Mouse (Mus musculus) embryo, embryonic 11.5 days (tissue): Measurements from ENCODE around the gene Rcan2.
"Not testable (repeated sequence)": the region's sequence is repeated elsewhere in the genome, so short reads cannot be mapped to it uniquely, and the experiment has no call there.

Experiments
- DNase-seq: peaks from one replicate; pipeline ENCODE4 v3.0.0-alpha.2; 2012; ENCODE audit warnings: low read depth, low spot score

The Rcan2 gene

GRCm38 (mm10) chr17:43825411-43825785 lies 24.2 kb downstream of the Rcan2 start:
- not testable (repeated sequence) for DNase-seq

- DNase-seq: no peak
These were observed 26.1 kb downstream of the Rcan2 start for GRCm38 (mm10) chr17:43827261-43827660.

DNA sequence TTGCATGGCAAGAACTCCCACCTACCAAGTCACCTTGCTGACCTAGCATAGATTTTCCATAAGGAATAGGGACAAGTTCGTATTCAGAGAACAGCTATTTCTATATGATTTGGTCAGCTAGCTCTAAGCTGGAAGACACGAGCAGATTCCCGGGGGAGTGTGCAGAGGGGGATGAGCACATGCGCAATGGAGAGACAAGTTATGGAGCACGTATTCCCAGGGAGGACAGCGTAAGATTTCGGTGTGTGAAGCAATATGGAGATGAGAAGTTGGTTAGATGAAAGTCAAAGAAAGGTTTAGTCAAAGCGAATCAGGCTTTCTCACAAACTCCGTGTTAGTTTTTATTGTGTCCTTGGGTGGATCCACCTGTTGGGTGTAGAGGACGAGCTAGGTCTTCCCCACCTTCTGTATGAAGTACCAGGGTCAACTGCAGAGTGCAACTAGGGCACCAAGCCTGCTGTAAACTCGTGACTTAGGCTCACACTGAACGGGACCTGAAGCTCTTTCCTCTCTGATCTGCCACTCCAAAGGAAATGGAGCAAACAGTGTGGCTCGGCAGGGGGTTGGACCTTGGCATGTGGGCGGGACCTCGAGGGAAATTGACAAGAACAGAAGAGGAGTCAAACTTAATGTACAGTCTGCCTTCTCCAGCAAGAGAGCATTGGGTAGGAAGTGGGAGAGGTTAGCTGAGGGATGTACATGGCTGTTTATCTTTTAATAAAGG lies 31.4 kb downstream of the Rcan2 start:
- no peak for DNase-seq

DNA sequence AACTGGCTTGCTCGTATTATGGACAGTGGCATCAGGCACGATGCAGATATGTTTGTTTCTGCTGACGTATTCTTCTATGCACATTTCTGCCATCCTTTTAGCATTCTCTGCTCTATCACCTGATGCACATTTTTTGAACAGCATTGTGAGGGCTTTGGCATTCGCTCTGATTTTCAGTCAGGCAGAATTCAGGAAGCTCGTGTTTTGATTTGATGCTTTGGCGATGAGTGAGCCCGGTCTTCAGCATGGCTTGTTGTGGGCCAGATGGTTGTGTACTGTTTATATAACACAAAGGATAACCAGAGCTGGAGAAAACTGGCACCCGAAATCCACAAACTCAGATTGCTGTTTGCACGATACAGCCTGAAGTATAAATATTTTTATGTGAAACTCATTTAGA lies 39.1 kb downstream of the Rcan2 start:
- no peak for DNase-seq

- DNase-seq: no peak
These were observed 45.6 kb downstream of the Rcan2 start for GRCm38 (mm10) chr17:43846714-43847113.

DNA sequence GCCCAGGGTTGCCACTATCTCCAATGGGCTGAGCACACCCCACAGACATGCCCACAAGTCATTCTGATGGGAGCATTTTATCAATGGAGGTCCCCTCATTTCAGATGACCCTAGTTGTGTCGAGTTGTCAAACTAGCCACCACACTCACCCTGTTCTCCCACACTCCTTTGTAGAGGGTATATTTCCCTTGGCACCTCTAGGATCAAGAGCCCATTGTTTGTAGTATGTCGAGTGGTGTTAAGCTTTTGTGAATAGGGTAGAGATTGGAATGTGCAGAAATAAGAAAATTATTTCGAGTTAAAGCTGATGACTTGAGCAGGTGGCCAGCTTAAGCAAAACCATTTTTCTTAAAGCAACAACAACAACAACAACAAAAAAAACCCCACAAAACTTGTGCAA lies 47.8 kb downstream of the Rcan2 start:
- DNase-seq: no peak

DNA sequence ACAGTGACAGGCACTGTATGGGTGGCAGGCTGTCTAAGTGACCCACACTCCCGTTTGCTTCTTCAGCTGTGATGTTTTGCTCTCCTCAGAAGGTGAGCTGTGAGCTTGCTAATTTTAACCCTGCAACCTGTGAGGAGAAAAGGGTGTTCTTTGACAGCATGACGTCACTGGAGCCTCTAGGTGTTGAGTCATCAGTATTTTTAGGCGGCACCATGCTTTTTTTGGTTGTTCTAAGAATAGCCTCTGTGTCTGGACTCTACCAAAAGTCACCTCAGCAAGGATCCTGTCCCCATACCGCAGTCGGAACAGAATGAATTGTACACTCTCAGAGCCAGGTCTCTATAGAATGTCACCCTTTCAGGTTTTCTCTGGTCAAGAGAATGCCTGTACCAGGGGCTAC lies 54.0 kb downstream of the Rcan2 start:
- no peak for DNase-seq

GRCm38 (mm10) chr17:43856081-43856480 lies 54.9 kb downstream of the Rcan2 start:
- DNase-seq: no peak

- DNase-seq: no peak
These were observed 67.7 kb downstream of the Rcan2 start for GRCm38 (mm10) chr17:43868808-43869207.

DNA sequence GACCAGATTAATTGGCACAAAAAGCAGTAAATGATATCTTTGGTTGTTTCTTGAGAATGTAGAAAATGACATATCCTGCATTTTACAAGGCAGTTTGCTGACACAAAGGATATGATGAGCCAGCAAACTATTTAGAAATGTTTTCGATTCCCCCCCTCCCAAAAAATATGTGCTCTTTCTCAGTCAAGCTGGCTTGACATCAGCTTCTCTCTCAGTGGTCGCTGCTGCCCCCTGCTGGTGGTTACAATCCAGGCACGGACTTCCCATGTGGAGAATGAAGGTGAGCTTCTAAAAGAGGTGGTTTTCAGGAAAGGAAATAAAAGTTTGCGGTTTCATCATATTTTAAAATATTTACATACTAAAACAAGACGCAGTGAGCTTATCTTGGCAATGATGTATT lies 68.5 kb downstream of the Rcan2 start:
- peak; percentile 51 for DNase-seq

DNA sequence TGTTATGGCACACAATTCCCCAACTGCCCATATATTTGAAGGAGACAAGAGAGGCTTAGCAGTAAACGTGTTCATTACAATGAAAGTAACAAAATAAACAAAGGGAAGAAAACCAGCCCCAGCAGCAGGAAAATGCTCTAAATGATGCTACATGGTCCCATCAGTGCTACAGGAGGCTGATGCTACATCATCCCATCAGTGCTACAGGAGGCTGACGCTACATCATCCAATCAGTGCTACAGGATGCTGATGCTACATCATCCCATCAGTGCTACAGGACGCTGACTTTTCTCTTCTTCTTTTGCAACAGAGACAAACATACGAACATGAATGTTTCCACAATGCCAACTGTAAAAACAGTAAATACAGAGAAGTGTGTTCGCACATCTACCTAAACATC lies 73.3 kb downstream of the Rcan2 start:
- DNase-seq: no peak

- no peak for DNase-seq
These were observed 76.3 kb downstream of the Rcan2 start for GRCm38 (mm10) chr17:43877425-43877824.

- peak; percentile 32 for DNase-seq
These were observed 81.9 kb downstream of the Rcan2 start for GRCm38 (mm10) chr17:43883016-43883415.

GRCm38 (mm10) chr17:43886262-43886661 lies 85.1 kb downstream of the Rcan2 start:
- no peak for DNase-seq

GRCm38 (mm10) chr17:43887931-43888330 lies 86.8 kb downstream of the Rcan2 start:
- DNase-seq: no peak

- DNase-seq: no peak
These were observed 96.2 kb downstream of the Rcan2 start for GRCm38 (mm10) chr17:43897346-43897745.

DNA sequence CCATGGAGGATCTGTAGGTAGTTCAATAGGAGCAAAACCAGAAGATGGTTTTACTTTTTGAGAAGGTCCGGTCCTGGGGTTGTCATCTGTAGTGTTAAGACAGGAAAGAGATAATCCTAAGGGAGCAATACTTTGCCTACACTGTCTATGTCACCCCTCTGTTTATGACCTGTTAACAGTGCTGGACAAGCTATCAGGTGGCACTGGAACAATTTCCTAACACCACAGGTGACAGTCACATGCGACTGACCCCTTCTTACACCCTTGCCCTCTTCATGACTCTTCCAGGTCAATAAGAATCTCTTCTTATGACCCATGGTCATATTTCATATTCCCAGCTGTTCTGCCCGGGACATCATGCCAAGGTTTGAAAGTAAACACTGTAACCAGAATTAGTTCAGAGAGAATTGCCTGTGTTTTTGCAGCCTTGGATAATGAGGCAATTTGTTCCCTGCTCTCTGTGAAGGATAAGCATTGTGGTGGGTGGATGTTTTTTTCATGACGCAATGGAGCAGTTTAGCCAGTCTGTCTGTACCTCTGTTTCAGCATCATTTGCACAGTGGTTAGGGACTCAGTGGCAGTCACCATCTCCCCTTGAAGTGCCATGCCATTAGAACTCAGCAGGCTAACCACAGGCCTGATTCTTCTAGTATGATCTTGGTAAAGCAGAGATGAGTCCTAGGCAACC lies 98.4 kb downstream of the Rcan2 start:
- no peak for DNase-seq

DNA sequence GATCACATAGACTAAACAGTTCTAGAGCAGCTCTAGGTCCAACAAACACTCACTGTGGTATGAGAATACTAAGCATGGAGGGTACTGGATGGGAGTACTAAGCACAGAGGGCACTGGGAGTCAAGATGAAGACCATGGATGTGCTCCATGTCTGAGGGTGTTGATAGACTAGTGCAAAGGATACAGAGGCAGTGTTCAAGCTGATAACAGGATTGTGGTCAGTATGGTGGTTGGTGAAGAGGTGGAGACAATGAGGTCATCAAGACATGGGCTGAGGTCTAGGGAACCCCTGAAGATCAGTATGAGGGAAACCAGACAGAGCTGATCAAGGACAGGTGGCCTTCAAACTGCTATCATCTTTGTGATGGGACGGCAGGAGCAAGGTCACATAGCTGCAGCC lies 99.0 kb downstream of the Rcan2 start:
- no peak for DNase-seq

DNA sequence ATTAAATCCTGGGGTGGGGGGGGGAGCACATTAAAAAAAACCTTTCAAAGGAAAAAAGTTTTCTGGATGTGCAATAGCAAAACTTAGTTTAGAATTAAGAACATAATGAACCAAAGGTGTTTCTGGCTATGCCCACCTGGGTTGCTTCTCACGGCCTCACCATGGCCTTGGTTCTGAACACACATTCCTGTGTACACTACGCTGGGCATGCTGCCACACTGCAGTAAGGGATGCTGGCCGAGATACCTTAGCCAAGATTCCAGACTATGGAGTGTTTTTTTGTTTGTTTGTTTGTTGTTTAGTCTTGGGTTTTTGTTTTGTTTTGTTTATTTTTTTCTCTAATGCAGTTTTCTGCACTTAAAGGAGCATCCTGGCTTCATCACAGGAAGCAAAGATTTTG lies 100.3 kb downstream of the Rcan2 start:
- no peak for DNase-seq

DNA sequence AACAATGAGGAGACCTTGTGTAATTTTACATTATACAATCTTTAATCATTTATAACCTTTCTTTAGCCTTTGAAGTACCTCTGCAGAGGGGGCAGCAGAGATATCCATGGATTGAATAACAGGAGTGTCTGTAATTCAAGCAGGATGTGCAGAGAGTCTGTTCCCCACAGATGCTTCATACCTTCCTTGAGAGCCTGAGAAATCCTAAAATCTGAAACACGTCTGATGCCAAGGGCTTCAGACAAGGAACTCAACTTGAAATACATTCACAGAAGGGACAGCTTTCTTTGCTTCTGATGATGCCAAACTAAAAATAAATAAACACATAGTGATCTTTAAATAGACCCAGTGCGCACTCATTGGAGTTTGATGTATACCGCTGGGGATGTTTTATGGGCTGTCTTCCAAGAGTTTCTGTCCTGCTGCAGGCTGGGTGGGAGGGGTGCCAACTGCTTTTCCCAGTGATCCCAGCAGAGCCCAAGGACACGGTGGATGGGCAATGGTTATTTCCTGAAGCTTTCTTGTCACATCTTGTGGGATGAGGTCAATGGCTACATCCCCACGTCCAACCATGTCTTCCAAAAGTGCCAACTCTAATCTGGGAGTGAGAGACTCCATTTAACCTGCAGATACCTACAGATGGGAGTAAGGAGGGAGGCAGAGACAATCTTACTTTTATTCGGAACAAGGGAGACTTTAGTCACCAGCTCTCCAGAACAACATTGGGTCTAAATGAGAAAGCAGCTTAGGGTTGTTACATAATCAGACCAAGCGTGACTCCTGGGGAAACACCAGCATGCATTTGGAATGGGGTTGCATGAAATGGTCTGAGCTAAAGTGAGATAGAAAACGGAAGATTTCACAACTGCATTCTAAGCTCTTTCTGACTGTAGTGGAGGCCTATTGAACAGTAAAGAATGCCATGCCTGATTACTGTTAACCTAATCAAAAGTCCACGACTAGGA lies 102.9 kb downstream of the Rcan2 start:
- no peak for DNase-seq

- no peak for DNase-seq
These were observed 103.7 kb downstream of the Rcan2 start for GRCm38 (mm10) chr17:43904896-43905295.

DNA sequence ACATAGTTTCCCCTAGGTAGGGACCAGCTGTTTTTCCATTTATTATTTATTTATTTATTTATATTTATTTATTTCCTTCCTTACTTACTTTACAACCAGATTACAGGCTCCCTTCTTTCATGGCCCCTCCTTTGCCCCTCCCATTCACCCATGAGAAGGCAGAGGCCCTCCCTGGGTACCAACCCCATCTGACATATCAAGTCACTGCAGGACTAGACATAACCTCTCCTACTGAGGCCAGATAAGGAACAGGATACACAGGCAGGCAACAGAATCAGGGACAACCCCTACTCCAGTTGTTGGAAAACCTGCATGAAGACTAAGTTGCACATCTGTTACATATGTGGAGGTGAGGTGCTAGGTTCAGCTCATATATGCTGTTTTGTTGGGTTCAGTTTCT lies 105.6 kb downstream of the Rcan2 start:
- no peak for DNase-seq
